Mouse (Mus musculus): ENCODE measurements around the gene Rsf1. TPM values are rescaled to one million over a fixed set of nuclear protein-coding genes. Genes with fewer than 3 reads are reported as not detected.

The Rsf1 gene
- polyA plus RNA-seq, 1 experiment from 2014 or later = 20.7 TPM

GRCm38 (mm10) chr7:97737638-97738456, 158.2 kb downstream of the Rsf1 start, which contains the start of gene Aqp11:
Gene Aqp11 (minus strand): TSS chr7:97738289.
- Histone ChIP-seq H3K4me2 (replicated peaks) (peak within 1 kb of the TSS; percentile 83), H3K36me3 (no peaks in the 10 kb centered on the region), H3K4me3 (replicated peaks) (peak within 1 kb of the TSS; percentile 64), H3K27ac (replicated peaks) (no peak within 1 kb of the TSS), H3K27me3 (peaks cover 7% of the 10 kb centered on the region; the same call in 1 of the 2 replicates), H3K4me1 (peaks cover 8% of the 10 kb centered on the region; the same call in 1 of the 2 replicates), H3K9me3 (replicated peaks) (no peaks in the 10 kb centered on the region), H3K9ac (peak within 1 kb of the TSS; percentile 40)
- peak; percentile 95 for ATAC-seq (ENCODE audit: insufficient number of reproducible peaks, low FRiP score, low TSS enrichment, low read depth)
- WGBS = under 1% methylated on average over 54 of the region's 64 CpGs

GRCm38 (mm10) chr7:97740948-97741347, 161.3 kb downstream of the Rsf1 start:
- 38% methylated on average over 10 of the region's 10 CpGs for WGBS
- Histone ChIP-seq H3K27ac (replicated peaks) (no peak overlapping the region), H3K27me3 (peaks cover 7% of the 10 kb centered on the region; the same call in 1 of the 2 replicates), H3K4me1 (peaks cover 8% of the 10 kb centered on the region; the same call in 1 of the 2 replicates), H3K9me3 (replicated peaks) (no peaks in the 10 kb centered on the region), H3K9ac (no peak overlapping the region), H3K4me2 (replicated peaks) (no peak overlapping the region), H3K4me3 (replicated peaks) (no peak overlapping the region), H3K36me3 (no peaks in the 10 kb centered on the region)
- no peak for ATAC-seq (ENCODE audit: insufficient number of reproducible peaks, low FRiP score, low TSS enrichment, low read depth)

GRCm38 (mm10) chr7:97741756-97742291, 162.1 kb downstream of the Rsf1 start:
- H3K4me1 ChIP-seq = peaks cover 8% of the 10 kb centered on the region; the same call in 1 of the 2 replicates
- H3K9ac ChIP-seq = no peak overlapping the region
- no peaks in the 10 kb centered on the region for H3K9me3 ChIP-seq (replicated peaks)
- H3K4me2 ChIP-seq (replicated peaks) = no peak overlapping the region
- no peak overlapping the region for H3K4me3 ChIP-seq (replicated peaks)
- WGBS = 21% methylated on average over 1 of the region's 1 CpGs
- H3K27ac ChIP-seq (replicated peaks) = no peak overlapping the region
- H3K36me3 ChIP-seq = no peaks in the 10 kb centered on the region
- no peak for ATAC-seq (ENCODE audit: insufficient number of reproducible peaks, low FRiP score, low TSS enrichment, low read depth)
- H3K27me3 ChIP-seq = peaks cover 7% of the 10 kb centered on the region; the same call in 1 of the 2 replicates

Other genes with a start within 250 kb of the Rsf1 start
- gene Usp35, start 247.9 kb upstream of the Rsf1 start, polyA plus RNA-seq (2015; fragmentation: Nextera tagmentation; extraction: Ambion mirVana) = 2.4 and 2.5 TPM in 2 replicates
- gene Kctd21, start 247.6 kb upstream of the Rsf1 start, polyA plus RNA-seq (2015; fragmentation: Nextera tagmentation; extraction: Ambion mirVana) = 4.8 and 5.4 TPM in 2 replicates
- 35.0 and 35.3 TPM in 2 replicates for gene Alg8, start 208.3 kb upstream of the Rsf1 start, polyA plus RNA-seq (2015; fragmentation: Nextera tagmentation; extraction: Ambion mirVana)
- gene Ndufc2, start 179.9 kb upstream of the Rsf1 start, polyA plus RNA-seq (2015; fragmentation: Nextera tagmentation; extraction: Ambion mirVana) = 336 and 344 TPM in 2 replicates
- 0.42 and 0.84 TPM in 2 replicates for gene Thrsp, start 162.2 kb upstream of the Rsf1 start, polyA plus RNA-seq (2015; fragmentation: Nextera tagmentation; extraction: Ambion mirVana)
- gene Kctd14, start 128.6 kb upstream of the Rsf1 start, polyA plus RNA-seq (2015; fragmentation: Nextera tagmentation; extraction: Ambion mirVana) = 3.5 and 5.1 TPM in 2 replicates
- gene Ints4, start 98.9 kb upstream of the Rsf1 start, polyA plus RNA-seq (2015; fragmentation: Nextera tagmentation; extraction: Ambion mirVana) = 43.7 and 45.5 TPM in 2 replicates
- gene Aamdc, start 392 bp upstream of the Rsf1 start, polyA plus RNA-seq (2015; fragmentation: Nextera tagmentation; extraction: Ambion mirVana) = 73.9 and 80.9 TPM in 2 replicates
- gene Clns1a, start 116.7 kb downstream of the Rsf1 start, polyA plus RNA-seq (2015; fragmentation: Nextera tagmentation; extraction: Ambion mirVana) = 168 and 176 TPM in 2 replicates
- gene Aqp11, start 158.4 kb downstream of the Rsf1 start, polyA plus RNA-seq (2015; fragmentation: Nextera tagmentation; extraction: Ambion mirVana) = 3.6 and 4.1 TPM in 2 replicates
- gene Pak1, start 208.7 kb downstream of the Rsf1 start, polyA plus RNA-seq (2015; fragmentation: Nextera tagmentation; extraction: Ambion mirVana) = 25.7 and 27.2 TPM in 2 replicates